Mouse (Mus musculus): ENCODE results near the gene Olfr1356. TPM values are rescaled to one million over a fixed set of nuclear protein-coding genes. Genes with fewer than 3 reads are reported as not detected.
"Not testable (repeated sequence)": the region's sequence is repeated elsewhere in the genome, so short reads cannot be mapped to it uniquely, and the experiment has no call there.

The Olfr1356 gene
- total RNA-seq (2017): not detected in 2 replicates

GRCm38 (mm10) chr10:78852066-78852465, at the start of gene Olfr1356:
Olfr1356 (minus strand) TSS chr10:78852166.
- ATAC-seq (replicated peaks in 1 of 2; ENCODE audit: insufficient read depth in 1 of 2, low FRiP score in 2 of 2, low TSS enrichment in 1 of 2, low read depth in 1 of 2, poor library complexity in 2 of 2, severe bottlenecking in 2 of 2): no peak

- no peak for ATAC-seq (replicated peaks in 1 of 2; ENCODE audit: insufficient read depth in 1 of 2, low FRiP score in 2 of 2, low TSS enrichment in 1 of 2, low read depth in 1 of 2, poor library complexity in 2 of 2, severe bottlenecking in 2 of 2)
Measured at GRCm38 (mm10) chr10:78875240-78875639, 23.3 kb upstream of the Olfr1356 start, which contains the start of gene Olfr1355. Olfr1355 (plus strand) TSS chr10:78875540.

GRCm38 (mm10) chr10:78840456-78840855, 11.5 kb downstream of the Olfr1356 start:
- ATAC-seq (replicated peaks in 1 of 2; ENCODE audit: insufficient read depth in 1 of 2, low FRiP score in 2 of 2, low TSS enrichment in 1 of 2, low read depth in 1 of 2, poor library complexity in 2 of 2, severe bottlenecking in 2 of 2): not testable (repeated sequence)

- ATAC-seq (replicated peaks in 1 of 2; ENCODE audit: insufficient read depth in 1 of 2, low FRiP score in 2 of 2, low TSS enrichment in 1 of 2, low read depth in 1 of 2, poor library complexity in 2 of 2, severe bottlenecking in 2 of 2): no peak
Measured at GRCm38 (mm10) chr10:78812358-78813060, 39.5 kb downstream of the Olfr1356 start.

GRCm38 (mm10) chr10:78801449-78801848, 50.5 kb downstream of the Olfr1356 start:
- ATAC-seq (replicated peaks in 1 of 2; ENCODE audit: insufficient read depth in 1 of 2, low FRiP score in 2 of 2, low TSS enrichment in 1 of 2, low read depth in 1 of 2, poor library complexity in 2 of 2, severe bottlenecking in 2 of 2): no peak

Other genes starting within 250 kb of the Olfr1356 start
- gene Olfr1357, start 234.1 kb downstream of the Olfr1356 start, total RNA-seq (2017): not detected in 2 replicates
- not detected in 2 replicates for gene Casp14, start 133.9 kb downstream of the Olfr1356 start, total RNA-seq (2017)
- not detected in 2 replicates for gene Ccdc105, start 99.1 kb downstream of the Olfr1356 start, total RNA-seq (2017)
- not detected in 2 replicates for gene Slc1a6, start 71.7 kb downstream of the Olfr1356 start, total RNA-seq (2017)
- gene Olfr1355, start 23.4 kb upstream of the Olfr1356 start, total RNA-seq (2017): not detected in 2 replicates
- gene Olfr1354, start 61.0 kb upstream of the Olfr1356 start, total RNA-seq (2017): not detected in 2 replicates
- not detected in 2 replicates for gene Olfr8, start 98.5 kb upstream of the Olfr1356 start, total RNA-seq (2017)
- not detected in 2 replicates for gene Olfr1353, start 111.1 kb upstream of the Olfr1356 start, total RNA-seq (2017)
- not detected in 2 replicates for gene Olfr1352, start 128.9 kb upstream of the Olfr1356 start, total RNA-seq (2017)
- gene Olfr1351, start 160.3 kb upstream of the Olfr1356 start, total RNA-seq (2017): not detected in 2 replicates
- not detected in 2 replicates for gene Olfr57, start 176.6 kb upstream of the Olfr1356 start, total RNA-seq (2017)
- 34.4 and 42.6 TPM in 2 replicates for gene 2610008E11Rik, start 245.4 kb upstream of the Olfr1356 start, total RNA-seq (2017)